Mouse (Mus musculus) heart, embryonic 16.5 days (tissue): Measurements from ENCODE around the gene Dhcr24. TPM values are rescaled to one million over a fixed set of nuclear protein-coding genes. Genes with fewer than 3 reads are reported as not detected.

ENCODE experiments used
- ATAC-seq: fragments of 200-750 bp; cut with Nextera tagmentation; replicated peaks from 2 replicates; pipeline ENCODE4 v1.8.0; 2017; ENCODE audit warnings: moderate number of reproducible peaks; ENCODE audit not compliant: insufficient read depth, low FRiP score; ENCODE audit errors: extremely low read depth
- H3K27ac ChIP-seq: fragments of 300-500 bp; sonication (generic); 2 replicates; pipeline ENCODE4 v1.5.1; 2014; ENCODE audit warnings: mild to moderate bottlenecking, low read length, control low read depth, moderate library complexity
- H3K27me3 ChIP-seq: fragments of 300-500 bp; sonication (generic); 2 replicates; pipeline ENCODE4 v1.6.1; 2014; ENCODE audit warnings: low read length, mixed read lengths; ENCODE audit not compliant: control insufficient read depth, insufficient read depth
- H3K36me3 ChIP-seq: fragments of 300-500 bp; sonication (generic); 2 replicates; pipeline ENCODE4 v1.6.1; 2014; ENCODE audit not compliant: control insufficient read depth, insufficient read depth
- H3K4me1 ChIP-seq: fragments of 300-500 bp; sonication (generic); 2 replicates; pipeline ENCODE4 v1.6.1; 2014; ENCODE audit warnings: low read length, mixed read lengths; ENCODE audit not compliant: control insufficient read depth, insufficient read depth
- H3K4me2 ChIP-seq: fragments of 300-500 bp; sonication (generic); 2 replicates; pipeline ENCODE4 v1.6.1; 2014; ENCODE audit warnings: low read depth, mild to moderate bottlenecking, control low read depth, low read length
- H3K4me3 ChIP-seq: fragments of 300-500 bp; sonication (generic); 2 replicates; pipeline ENCODE4 v1.5.1; 2014; ENCODE audit warnings: mild to moderate bottlenecking, control low read depth, low read length
- H3K9ac ChIP-seq: fragments of 300-500 bp; sonication (generic); 2 replicates; pipeline ENCODE4 v1.6.1; 2014; ENCODE audit warnings: low read length, control low read depth
- H3K9me3 ChIP-seq: fragments of 300-500 bp; sonication (generic); replicated peaks from 2 replicates; pipeline ENCODE4 v1.6.1; 2016; ENCODE audit warnings: low read length; ENCODE audit not compliant: control insufficient read depth
- WGBS: fragments of 180-500 bp; shearing (Covaris S2); extraction: QIAGEN DNeasy Blood & Tissue Kit; methylation state at CpG from one replicate; pipeline ENCODE4 v1.1.7; 2014; 5-methylcytosine and 5-hydroxymethylcytosine counted together
- polyA plus RNA-seq: library from polyadenylated mRNA; unstranded; fragments of >200 nt; fragmentation: Nextera tagmentation; extraction: Ambion mirVana; gene quantifications from 2 replicates; pipeline ENCODE4 v1.2.1, GENCODE M21; 2015

Dhcr24 gene
- polyA plus RNA-seq, 1 experiment from 2014 or later: 1.9 TPM

GRCm38 (mm10) chr4:106533421-106534080 is 27.3 kb upstream of the Dhcr24 start:
- H3K9ac ChIP-seq: no peak overlapping the region
- H3K27ac ChIP-seq: 0 out of 2 replicates have a peak overlapping the region, but pooled peaks have one; percentile 51
- H3K4me1 ChIP-seq: peaks cover 5% of the 10 kb centered on the region
- H3K4me3 ChIP-seq: no peak overlapping the region
- H3K4me2 ChIP-seq: no peak overlapping the region
- ATAC-seq: no peak
- peaks cover 5% of the 10 kb centered on the region; the same call in 1 of the 2 replicates for H3K27me3 ChIP-seq
- no peaks in the 10 kb centered on the region for H3K36me3 ChIP-seq
- no peaks in the 10 kb centered on the region for H3K9me3 ChIP-seq
- WGBS: 37% methylated on average over 7 of the region's 7 CpGs

GRCm38 (mm10) chr4:106534256-106534655 is 26.6 kb upstream of the Dhcr24 start:
- no peak for ATAC-seq
- 35% methylated on average over 7 of the region's 7 CpGs for WGBS
- H3K4me2 ChIP-seq: no peak overlapping the region

GRCm38 (mm10) chr4:106539756-106540155 is 21.1 kb upstream of the Dhcr24 start:
- Histone ChIP-seq H3K27ac (no peak overlapping the region), H3K4me2 (no peak overlapping the region), H3K27me3 (peaks cover 10% of the 10 kb centered on the region), H3K4me3 (no peak overlapping the region), H3K9me3 (0 out of 2 replicates have a peak, but pooled peaks cover 5% of the 10 kb centered on the region), H3K36me3 (no peaks in the 10 kb centered on the region), H3K4me1 (no peaks in the 10 kb centered on the region), H3K9ac (no peak overlapping the region)
- WGBS: 84% methylated on average over 5 of the region's 5 CpGs
- no peak for ATAC-seq

More at GRCm38 (mm10) chr4:106534256-106534655, 26.6 kb upstream of the Dhcr24 start:
- Histone ChIP-seq H3K4me1 (peaks cover 4% of the 10 kb centered on the region), H3K9me3 (0 out of 2 replicates have a peak, but pooled peaks cover 3% of the 10 kb centered on the region), H3K27ac (no peak overlapping the region), H3K36me3 (no peaks in the 10 kb centered on the region), H3K4me3 (no peak overlapping the region), H3K27me3 (peaks cover 5% of the 10 kb centered on the region; the same call in 1 of the 2 replicates), H3K9ac (no peak overlapping the region)

- H3K4me3 ChIP-seq: no peak overlapping the region
- no peak overlapping the region for H3K4me2 ChIP-seq
- H3K27me3 ChIP-seq: peaks cover 7% of the 10 kb centered on the region; the same call in 1 of the 2 replicates
- H3K27ac ChIP-seq: no peak overlapping the region
- ATAC-seq: no peak
- 0 out of 2 replicates have a peak, but pooled peaks cover 5% of the 10 kb centered on the region for H3K9me3 ChIP-seq
- H3K4me1 ChIP-seq: peaks cover 7% of the 10 kb centered on the region
- no peak overlapping the region for H3K9ac ChIP-seq
- WGBS: 61% methylated on average over 3 of the region's 3 CpGs
- H3K36me3 ChIP-seq: no peaks in the 10 kb centered on the region
Measured at GRCm38 (mm10) chr4:106541491-106541890, 19.3 kb upstream of the Dhcr24 start.

GRCm38 (mm10) chr4:106542211-106542610 is 18.6 kb upstream of the Dhcr24 start:
- Histone ChIP-seq H3K9me3 (0 out of 2 replicates have a peak, but pooled peaks cover 5% of the 10 kb centered on the region), H3K4me3 (no peak overlapping the region), H3K4me2 (no peak overlapping the region), H3K36me3 (no peaks in the 10 kb centered on the region), H3K9ac (no peak overlapping the region), H3K4me1 (peaks cover 7% of the 10 kb centered on the region), H3K27ac (no peak overlapping the region), H3K27me3 (peaks cover 7% of the 10 kb centered on the region; the same call in 1 of the 2 replicates)
- no peak for ATAC-seq
- WGBS: 89% methylated on average over 2 of the region's 2 CpGs

GRCm38 (mm10) chr4:106545817-106546373 is 14.9 kb upstream of the Dhcr24 start:
- Histone ChIP-seq H3K36me3 (no peaks in the 10 kb centered on the region), H3K4me1 (peaks cover 7% of the 10 kb centered on the region), H3K9ac (no peak overlapping the region), H3K27ac (no peak overlapping the region), H3K27me3 (peaks cover 7% of the 10 kb centered on the region; the same call in 1 of the 2 replicates), H3K4me3 (no peak overlapping the region), H3K9me3 (no peaks in the 10 kb centered on the region), H3K4me2 (no peak overlapping the region; the same call in 1 of the 2 replicates)
- WGBS: 17% methylated on average over 8 of the region's 8 CpGs
- ATAC-seq: peak; percentile 65

GRCm38 (mm10) chr4:106546896-106547295 is 13.9 kb upstream of the Dhcr24 start:
- H3K9ac ChIP-seq: no peak overlapping the region
- no peaks in the 10 kb centered on the region for H3K9me3 ChIP-seq
- peaks cover 7% of the 10 kb centered on the region; the same call in 1 of the 2 replicates for H3K27me3 ChIP-seq
- WGBS: 77% methylated on average over 1 of the region's 1 CpGs
- no peak overlapping the region for H3K4me2 ChIP-seq
- H3K4me1 ChIP-seq: peaks cover 7% of the 10 kb centered on the region
- no peak for ATAC-seq
- no peak overlapping the region for H3K27ac ChIP-seq
- H3K4me3 ChIP-seq: no peak overlapping the region
- H3K36me3 ChIP-seq: no peaks in the 10 kb centered on the region

GRCm38 (mm10) chr4:106548113-106548512 is 12.7 kb upstream of the Dhcr24 start:
- 61% methylated on average over 3 of the region's 3 CpGs for WGBS
- Histone ChIP-seq H3K36me3 (no peaks in the 10 kb centered on the region), H3K9ac (no peak overlapping the region), H3K4me1 (peaks cover 7% of the 10 kb centered on the region), H3K9me3 (no peaks in the 10 kb centered on the region), H3K4me2 (no peak overlapping the region), H3K27me3 (peaks cover 4% of the 10 kb centered on the region; the same call in 1 of the 2 replicates), H3K4me3 (no peak overlapping the region), H3K27ac (no peak overlapping the region)
- ATAC-seq: no peak

GRCm38 (mm10) chr4:106550516-106551166 is 10.2 kb upstream of the Dhcr24 start:
- H3K27ac ChIP-seq: no peak overlapping the region
- H3K4me1 ChIP-seq: peaks cover 3% of the 10 kb centered on the region
- ATAC-seq: no peak
- 47% methylated on average over 8 of the region's 8 CpGs for WGBS
- H3K36me3 ChIP-seq: no peaks in the 10 kb centered on the region
- H3K4me3 ChIP-seq: no peak overlapping the region
- no peak overlapping the region for H3K9ac ChIP-seq
- no peak overlapping the region for H3K4me2 ChIP-seq
- H3K9me3 ChIP-seq: no peaks in the 10 kb centered on the region
- H3K27me3 ChIP-seq: no peaks in the 10 kb centered on the region
